ENCODE assay signal across 8 mouse cellular contexts in the genomic region with DNA sequence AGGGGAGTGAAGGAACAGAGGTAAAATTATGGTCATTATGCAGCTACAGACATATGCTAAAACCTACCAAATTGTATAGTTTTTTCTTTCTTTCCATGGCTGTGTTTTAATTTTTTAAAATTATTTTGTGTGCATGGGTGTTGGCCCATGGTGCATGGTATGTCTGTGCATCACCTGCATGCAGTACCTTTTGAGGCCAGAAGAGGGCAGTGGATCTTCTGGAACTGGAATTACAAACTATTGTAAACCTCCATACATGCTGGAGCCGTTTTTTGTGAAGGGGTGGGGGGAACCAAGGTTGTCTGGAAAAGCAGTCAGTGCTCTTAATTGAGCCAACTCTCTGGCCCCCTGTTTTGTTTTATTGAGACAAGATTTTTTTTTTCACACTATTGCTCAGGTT. TPM values are rescaled to one million over a fixed set of nuclear protein-coding genes. Genes with fewer than 3 reads are reported as not detected.
DNase-seq lines count a peak whose midpoint lies in the region; ATAC-seq and TF ChIP-seq lines count a peak whose summit lies in the region.

No protein-coding gene starts in this region.

- no peaks in the 10 kb centered on the region for H3K9me3 ChIP-seq in midbrain, embryonic 11.5 days (ENCODE audit: control insufficient read depth, low read length)
- no peaks in the 10 kb centered on the region for H3K9me3 ChIP-seq in midbrain, embryonic 16.5 days (replicated peaks; ENCODE audit: control insufficient read depth, low read length, poor library complexity, severe bottlenecking)

- H3K27me3 ChIP-seq in midbrain, embryonic 11.5 days (ENCODE audit: control insufficient read depth, insufficient read depth, low read length), result no peaks in the 10 kb centered on the region
- no peaks in the 10 kb centered on the region for H3K27me3 ChIP-seq in midbrain, embryonic 16.5 days (ENCODE audit: control insufficient read depth, insufficient read depth, low read depth, low read length)
- no peaks in the 10 kb centered on the region for H3K27me3 ChIP-seq in Patski

- ATAC-seq in midbrain, embryonic 11.5 days (ENCODE audit: low FRiP score), result no peak
- no peak for ATAC-seq in midbrain, embryonic 16.5 days
- no peak for ATAC-seq in Patski

- H3K4me2 ChIP-seq in midbrain, embryonic 11.5 days, result no peak overlapping the region
- no peak overlapping the region for H3K4me2 ChIP-seq in midbrain, embryonic 16.5 days (ENCODE audit: low read length)

- H3K36me3 ChIP-seq in midbrain, embryonic 11.5 days (ENCODE audit: control insufficient read depth, insufficient read depth, low read length), result no peaks in the 10 kb centered on the region
- no peaks in the 10 kb centered on the region for H3K36me3 ChIP-seq in midbrain, embryonic 16.5 days (ENCODE audit: control insufficient read depth, insufficient read depth, low read length)

- H3K4me3 ChIP-seq in midbrain, embryonic 11.5 days (ENCODE audit: low read depth, low read length), result no peak overlapping the region
- no peak overlapping the region for H3K4me3 ChIP-seq in midbrain, embryonic 16.5 days (ENCODE audit: low read depth, low read length)

- POLR2A ChIA-PET in Patski (lab: Charles Lee), result interaction anchor here (1.0 kb wide), 1 partner anchor 9 kb away, joined by 4 read pairs; no protein-coding TSS in a partner anchor

- WGBS in midbrain, embryonic 11.5 days, result 13% methylated on average over 1 of the region's 1 CpGs
- 5% methylated on average over 1 of the region's 1 CpGs for WGBS in midbrain, embryonic 16.5 days

- H3K4me1 ChIP-seq in midbrain, embryonic 11.5 days (ENCODE audit: control insufficient read depth, insufficient read depth, low read length), result no peaks in the 10 kb centered on the region
- no peaks in the 10 kb centered on the region for H3K4me1 ChIP-seq in midbrain, embryonic 16.5 days (ENCODE audit: control insufficient read depth, insufficient read depth, low read length)

- CTCF ChIA-PET in Patski (lab: Charles Lee), result interaction anchor here (0.8 to 1.7 kb wide), 8 partner anchors 11 to 225 kb away, joined by 3 to 7 read pairs (median 3); no protein-coding TSS in a partner anchor

- peak; percentile 89 for DNase-seq in midbrain, embryonic 11.5 days (ENCODE audit: low spot score, missing footprints)
- DNase-seq in Patski (ENCODE audit: low read depth, low spot score), result no peak
- peak; percentile 33 for DNase-seq in cerebellum, adult 8-10 months
- peak; percentile 47 to 50 for DNase-seq in gastrocnemius, postnatal 36 days
- peak; percentile 70 for DNase-seq in left cerebral cortex, postnatal 4 days
- DNase-seq in naive thymus-derived CD4-positive, alpha-beta T cell, adult 2 months (ENCODE audit: low read depth), result peak; percentile 81
- DNase-seq in yolk sac, embryonic 10.5 days (ENCODE audit: low spot score), result no peak

- no peak overlapping the region for H3K27ac ChIP-seq in midbrain, embryonic 11.5 days (ENCODE audit: low read depth, low read length)
- no peak overlapping the region for H3K27ac ChIP-seq in midbrain, embryonic 16.5 days (ENCODE audit: low read length)

- no peak overlapping the region for H3K9ac ChIP-seq in midbrain, embryonic 11.5 days (ENCODE audit: low read length)
- H3K9ac ChIP-seq in midbrain, embryonic 16.5 days (ENCODE audit: low read depth, low read length), result no peak overlapping the region

- peak; percentile 78 for TF ChIP-seq CTCF in Patski (IDR thresholded peaks at IDR 0.05)

- in situ Hi-C loops in Patski (cut with MboI; ENCODE audit: low pct_unique_long_range_greater_than_20kb), result loop anchor here (5.0 to 25.0 kb wide), 3 partner anchors 143 to 1428 kb away; a partner anchor contains a TSS

- intact Hi-C loops in gastrocnemius, postnatal 36 days (cut with DNase I), result loop anchor here (5.0 to 10.0 kb wide), 2 partner anchors 120 to 312 kb away; no protein-coding TSS in a partner anchor
- intact Hi-C loops in left cerebral cortex, postnatal 4 days (cut with DNase I), result loop anchor here (5.0 kb wide), 1 partner anchor 228 kb away; no protein-coding TSS in a partner anchor

RNA-seq across cellular contexts. Expression of a gene that starts 19.3 kb away (rescaled TPM):
- polyA plus RNA-seq in midbrain, embryonic 11.5 days (2014; fragmentation: Nextera tagmentation; extraction: Ambion mirVana), result 32.6 and 33.9 TPM in 2 replicates
- 10.5 and 12.2 TPM in 2 replicates for polyA plus RNA-seq in midbrain, embryonic 16.5 days (2015; fragmentation: Nextera tagmentation; extraction: Ambion mirVana)
- polyA plus RNA-seq in Patski (2021), result 11.9 TPM
- 10 to 100 TPM in 1 of 2 experiments, 1 to 10 TPM in 1; 5.3 to 12.1 TPM for total RNA-seq in gastrocnemius, postnatal 36 days (2021)
- total RNA-seq in left cerebral cortex, postnatal 4 days (2021), result 10 to 100 TPM; 18.5 to 20.1 TPM

Comparison
In these comparisons a context has a peak if more than half of its experiments do, and no peak if none do; other contexts are left out.
1. DNase-seq: peak in midbrain, embryonic 11.5 days (single experiment), cerebellum, adult 8-10 months (single experiment), gastrocnemius, postnatal 36 days (2 of 2), left cerebral cortex, postnatal 4 days (single experiment) and naive thymus-derived CD4-positive, alpha-beta T cell, adult 2 months (single experiment); none in Patski (single experiment) and yolk sac, embryonic 10.5 days (single experiment).